Mouse (Mus musculus) large intestine, adult 2 months (tissue): ENCODE measurements around the gene Ap1ar. TPM values are rescaled to one million over a fixed set of nuclear protein-coding genes. Genes with fewer than 3 reads are reported as not detected.

Experiments
- DNase-seq: peaks from one replicate; pipeline ENCODE4 v3.0.0-alpha.2; 2012; ENCODE audit warnings: low read depth, low spot score
- WGBS: fragments of 180-500 bp; shearing (Covaris S2); methylation state at CpG from one replicate; pipeline ENCODE4 v1.1.7; 2018; 5-methylcytosine and 5-hydroxymethylcytosine counted together
- polyA plus RNA-seq: library from polyadenylated mRNA; depleted of rRNA; stranded (reverse); fragments of >200 nt; gene quantifications from 2 replicates; pipeline ENCODE4 v1.2.3, GENCODE M21; 2012; rRNA removed

Ap1ar gene
- 28.0 and 38.9 TPM in 2 replicates for polyA plus RNA-seq

DNA sequence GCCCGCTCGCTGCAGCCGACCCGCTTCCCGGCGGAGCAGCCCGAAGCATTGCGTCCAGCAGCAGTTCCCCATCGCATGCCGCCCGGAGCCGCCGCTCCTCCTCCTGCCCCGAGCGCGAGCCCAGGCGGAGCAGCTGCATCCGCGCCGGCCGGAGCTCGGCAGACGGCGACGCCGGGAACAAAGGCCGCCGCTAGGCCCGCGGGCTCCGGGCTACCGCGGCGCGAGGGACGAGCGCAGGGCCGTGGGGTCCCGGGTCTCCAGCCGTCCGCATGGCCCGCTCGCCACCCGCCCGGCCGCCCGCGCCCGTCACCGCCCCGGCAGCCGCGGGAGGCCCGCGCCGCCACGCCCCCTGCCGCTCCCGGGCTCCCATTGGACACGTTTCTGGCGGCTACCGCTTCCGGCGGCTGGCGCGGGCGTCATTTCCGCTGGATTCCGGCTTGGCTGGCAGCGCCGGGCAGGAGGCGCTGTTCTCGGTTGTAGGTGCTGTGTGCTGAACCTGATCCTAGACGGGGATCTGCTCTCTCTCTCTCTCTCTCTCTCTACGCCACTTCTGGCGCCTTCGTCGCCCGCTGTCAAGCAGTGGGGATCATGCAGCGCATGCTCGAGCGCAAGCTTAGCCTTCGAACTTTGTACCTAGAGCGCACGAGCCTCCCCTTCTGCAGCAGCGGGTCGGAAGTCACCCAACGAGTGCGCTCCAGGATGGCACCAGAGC is at the start of gene Ap1ar:
Gene Ap1ar (minus strand): TSS at position 370 of the 712 bp plus-strand sequence.
- WGBS, result under 1% methylated on average over 88 of the region's 89 CpGs
- DNase-seq, result no peak

DNA sequence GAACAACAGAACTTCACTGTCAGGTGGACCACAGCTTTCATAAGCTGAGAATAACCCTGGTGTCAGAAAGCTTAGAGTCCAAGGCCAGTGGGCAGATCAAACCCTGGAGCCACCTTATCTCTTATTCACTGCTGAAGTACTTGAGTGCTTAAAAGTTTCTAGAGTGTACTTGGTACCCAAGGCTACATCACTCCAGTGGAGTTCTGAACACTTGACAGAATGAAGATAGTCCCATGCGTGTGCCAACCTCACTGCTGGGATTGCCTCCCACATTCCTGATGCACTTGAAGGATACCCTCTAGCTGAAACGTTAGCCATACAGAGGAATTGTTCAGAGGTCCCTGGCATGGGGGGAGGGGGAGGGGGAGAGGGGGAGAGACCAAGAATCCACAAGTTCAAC is 44.4 kb upstream of the Ap1ar start:
- no peak for DNase-seq
- 77% methylated on average over 2 of the region's 2 CpGs for WGBS

DNA sequence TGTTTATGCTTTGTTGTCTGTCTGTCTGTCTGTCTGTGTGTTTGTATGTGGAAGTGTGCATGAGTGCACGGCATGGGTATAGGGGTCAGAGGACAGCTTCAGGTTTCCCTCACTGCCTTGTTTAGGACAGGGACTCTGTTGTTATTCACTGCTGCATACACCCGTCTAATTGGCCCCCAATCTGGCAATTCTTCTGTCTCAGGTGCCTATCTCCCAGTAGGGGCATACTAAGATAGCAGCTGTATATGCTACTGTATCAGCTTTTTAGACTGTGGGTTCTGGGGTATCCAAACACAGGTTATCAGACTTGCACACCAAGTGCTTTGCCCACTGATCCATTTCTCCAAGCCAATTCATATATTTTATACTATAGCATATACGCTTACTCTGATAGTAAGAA is 42.6 kb upstream of the Ap1ar start:
- no peak for DNase-seq
- 86% methylated on average over 3 of the region's 3 CpGs for WGBS

DNA sequence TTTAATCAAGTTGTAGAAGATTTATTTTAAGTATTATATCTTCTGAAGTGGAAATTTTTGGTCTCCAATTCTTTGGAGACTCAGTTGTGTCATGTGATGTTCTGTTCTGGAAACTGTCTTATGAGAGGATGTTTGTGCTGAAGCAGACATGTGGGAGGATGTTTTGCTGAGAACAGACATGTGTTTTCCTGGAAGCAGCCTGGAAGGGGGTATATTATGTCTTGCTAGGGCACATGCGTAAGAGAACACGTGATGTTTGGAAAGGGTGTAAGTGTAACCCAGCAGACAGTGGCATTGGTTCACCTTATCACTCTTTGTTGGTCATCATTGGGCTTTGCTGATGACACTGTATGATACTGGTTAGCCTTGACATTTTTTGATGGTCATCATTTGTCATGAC is 38.2 kb upstream of the Ap1ar start:
- DNase-seq, result no peak
- 86% methylated on average over 2 of the region's 2 CpGs for WGBS

DNA sequence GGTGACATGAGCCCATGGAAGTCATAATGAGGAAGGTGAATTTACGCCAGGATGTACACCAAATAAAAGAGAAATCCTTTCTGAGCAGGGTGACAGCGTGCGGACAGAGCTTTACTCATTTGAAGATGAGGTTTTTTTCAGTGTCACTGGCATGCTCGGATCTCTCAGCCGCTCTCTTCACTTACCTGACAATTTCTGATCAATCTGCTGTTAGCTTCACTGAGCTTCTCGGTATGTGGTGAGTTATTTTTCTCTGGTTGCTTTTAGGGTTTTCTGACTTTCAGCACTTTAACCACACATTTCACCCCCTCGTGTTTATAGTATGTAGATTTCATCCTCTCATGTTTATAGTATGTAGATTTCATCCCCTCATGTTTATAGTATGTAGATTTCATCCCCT is 37.7 kb upstream of the Ap1ar start:
- DNase-seq, result no peak
- WGBS, result 75% methylated on average over 7 of the region's 7 CpGs

DNA sequence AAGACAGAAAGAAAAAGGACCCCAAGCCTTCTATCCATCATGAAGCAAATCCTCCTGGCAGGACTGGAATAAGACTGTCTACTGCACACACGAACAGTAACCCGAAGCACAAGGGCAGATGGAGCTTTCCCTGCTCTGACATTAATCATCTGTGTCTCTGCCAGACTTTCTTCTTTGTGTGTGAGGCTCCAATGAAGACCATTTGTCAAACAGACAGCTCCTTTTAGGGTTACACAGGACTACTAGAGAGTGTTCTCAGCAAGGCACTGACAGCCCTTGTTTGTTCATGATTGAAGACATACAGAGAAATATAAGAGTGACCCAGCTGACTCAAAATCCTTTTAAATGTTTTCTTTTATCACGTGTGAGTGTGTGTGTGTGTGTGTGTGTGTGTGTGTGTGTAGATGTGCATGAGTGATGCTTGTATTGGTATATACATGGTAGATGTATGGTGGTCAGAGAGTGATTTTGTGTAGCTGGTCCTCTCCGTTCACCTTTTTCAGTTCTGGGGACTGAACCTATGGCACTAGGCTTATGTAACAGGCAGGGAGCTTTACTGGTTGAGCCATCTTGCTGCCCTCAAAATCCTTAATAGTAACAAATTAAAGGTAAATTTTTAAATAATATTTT is 37.0 kb upstream of the Ap1ar start:
- DNase-seq, result no peak
- WGBS, result 58% methylated on average over 4 of the region's 4 CpGs

DNA sequence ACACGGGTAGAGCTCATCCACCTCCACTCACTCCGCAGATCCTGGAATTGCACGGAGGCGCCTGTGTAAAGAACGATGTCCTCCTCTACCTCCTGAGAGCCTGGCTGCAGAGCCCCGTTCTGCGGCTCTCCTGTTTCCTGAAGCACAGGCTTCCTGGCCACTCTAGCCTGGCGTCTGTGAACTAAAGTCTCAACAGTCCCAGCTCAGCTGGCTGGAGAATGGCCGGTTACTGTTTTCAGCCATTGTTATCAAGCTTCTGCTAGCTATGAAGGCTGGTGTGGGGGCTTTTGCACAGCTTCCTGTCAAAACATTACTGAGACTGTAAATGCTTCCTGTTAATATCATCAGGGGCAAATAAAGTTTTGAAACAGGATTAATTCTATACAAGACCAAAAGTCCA is 34.3 kb upstream of the Ap1ar start:
- 83% methylated on average over 9 of the region's 9 CpGs for WGBS
- DNase-seq, result no peak

DNA sequence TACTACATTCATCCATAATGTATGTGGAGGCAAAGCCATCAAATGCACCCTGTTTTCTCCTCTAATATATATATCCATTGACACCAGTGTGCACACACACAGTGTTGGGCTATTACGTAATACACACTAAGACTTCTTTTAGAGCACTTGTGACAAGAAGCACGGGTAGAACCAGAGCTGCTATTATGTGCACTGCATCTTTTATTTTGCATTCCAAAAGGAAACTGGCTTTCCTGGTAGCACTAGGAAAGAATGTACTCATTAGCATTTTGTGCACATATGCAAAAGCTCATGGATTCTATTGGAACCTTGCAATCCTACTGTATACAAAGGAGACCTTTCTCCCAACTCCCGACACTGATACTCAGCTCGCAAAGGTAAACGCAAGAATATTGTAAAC is 31.6 kb upstream of the Ap1ar start:
- DNase-seq, result no peak
- WGBS, result 59% methylated on average over 5 of the region's 5 CpGs

DNA sequence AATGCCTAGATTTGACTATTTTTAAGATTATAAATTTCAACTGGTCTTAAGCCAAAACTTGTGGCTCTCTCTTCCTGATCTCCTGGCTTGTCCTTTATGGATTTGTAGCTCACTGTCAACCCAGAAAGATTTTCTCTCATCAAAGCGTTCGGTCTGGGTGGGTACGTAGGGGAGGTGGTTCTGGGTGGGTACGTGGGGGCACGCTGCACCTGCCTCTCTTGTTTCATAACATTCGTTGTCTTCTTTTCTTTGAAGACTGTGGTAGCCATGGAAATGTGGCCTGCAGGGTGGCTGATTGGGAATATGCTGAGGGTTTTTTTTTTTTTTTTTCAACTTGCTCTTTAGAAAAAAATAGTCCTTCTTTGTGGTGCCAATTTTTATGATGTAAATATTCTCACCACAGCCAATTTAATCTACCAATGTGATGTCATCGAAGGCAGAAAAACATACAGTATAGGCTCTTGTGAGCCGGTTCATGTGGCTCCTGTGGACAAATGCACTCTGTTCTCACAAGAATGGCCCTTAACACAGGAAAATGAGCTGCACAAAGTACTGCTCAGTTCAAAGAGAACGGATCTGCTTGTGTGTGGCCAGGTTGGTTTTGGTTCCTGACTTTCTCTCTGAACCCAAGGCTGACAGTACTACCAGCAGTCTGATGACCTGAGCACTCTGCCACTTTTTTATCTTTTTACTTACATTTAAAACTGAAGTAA is 30.9 kb upstream of the Ap1ar start:
- no peak for DNase-seq
- 91% methylated on average over 9 of the region's 9 CpGs for WGBS

DNA sequence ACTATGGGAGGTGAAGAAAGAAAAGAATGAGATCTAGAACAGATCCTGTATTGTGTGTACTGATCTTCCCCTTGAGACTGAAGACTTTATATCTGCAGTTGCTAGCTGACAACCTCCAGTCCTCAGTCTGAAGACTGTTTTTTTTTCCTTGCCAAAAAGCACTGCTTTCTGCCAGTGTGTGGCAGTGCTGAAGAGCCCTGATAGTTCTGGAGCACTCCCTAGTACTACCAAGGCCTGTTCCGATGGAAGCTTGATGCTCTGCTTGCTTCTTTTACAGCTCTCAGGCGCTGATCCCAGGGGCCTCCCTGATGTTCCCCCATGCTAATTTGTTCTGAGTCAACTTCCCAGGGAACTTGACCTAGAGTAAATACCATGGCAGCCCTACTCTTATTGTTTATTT is 26.9 kb upstream of the Ap1ar start:
- no peak for DNase-seq
- WGBS, result 35% methylated on average over 2 of the region's 2 CpGs

DNA sequence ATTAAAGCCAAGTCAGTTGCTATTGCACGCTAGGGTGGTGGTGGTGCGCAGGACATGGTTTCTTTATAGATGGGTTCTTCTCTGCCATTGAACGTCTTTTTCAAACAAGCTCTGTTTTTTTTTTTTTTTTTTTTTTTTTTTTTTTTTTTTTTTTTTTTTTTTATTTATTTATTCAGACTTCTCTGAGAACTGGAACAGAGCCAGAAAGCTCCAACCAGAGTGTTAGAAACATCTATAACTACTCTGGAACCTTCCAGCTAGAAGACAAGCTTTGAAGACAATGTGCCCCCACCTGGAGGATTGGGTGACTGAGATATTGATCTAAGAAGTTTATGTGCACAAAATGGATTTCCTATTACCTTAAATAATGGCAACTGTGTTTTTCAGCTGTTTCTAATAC is 26.2 kb upstream of the Ap1ar start:
- DNase-seq, result no peak
- WGBS, result 48% methylated on average over 3 of the region's 3 CpGs

DNA sequence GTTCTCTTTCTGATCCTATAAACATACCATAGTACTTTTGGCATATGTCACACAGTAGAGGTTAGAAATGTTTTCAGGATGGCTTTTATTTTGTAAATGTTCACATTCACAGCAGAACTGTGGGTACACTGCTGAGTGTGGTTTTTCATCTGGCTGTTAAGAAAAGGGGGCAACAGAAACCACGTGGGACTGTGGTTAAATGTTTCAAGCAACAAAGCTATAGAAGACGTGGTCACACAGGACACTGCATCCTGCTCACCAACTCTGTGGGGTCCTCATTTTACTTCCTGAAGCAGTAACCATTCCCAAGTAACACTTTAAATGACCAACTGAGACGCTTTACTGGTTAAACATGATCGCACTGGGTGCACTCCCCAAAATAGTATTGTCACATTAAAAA is 25.2 kb upstream of the Ap1ar start:
- no peak for DNase-seq
- 76% methylated on average over 4 of the region's 4 CpGs for WGBS

DNA sequence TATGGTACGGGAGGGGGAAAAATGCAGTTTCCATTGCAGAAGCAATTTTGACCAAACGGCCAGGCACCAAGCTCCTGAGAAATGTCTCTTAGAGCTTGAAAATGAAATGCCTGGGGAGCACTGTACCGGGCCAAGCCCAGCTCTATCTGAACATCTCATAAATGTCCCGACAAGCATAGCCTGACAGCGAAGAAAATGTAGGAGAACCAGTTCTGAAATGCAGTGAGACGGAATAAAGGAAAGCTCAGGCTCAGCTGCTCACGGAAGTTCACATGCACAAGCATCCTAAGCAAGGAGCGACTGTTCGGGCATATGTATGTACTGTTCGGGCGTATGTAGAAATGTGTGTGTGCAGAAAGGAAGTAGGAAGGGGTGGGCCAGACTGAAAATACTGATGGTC is 24.0 kb upstream of the Ap1ar start:
- no peak for DNase-seq

DNA sequence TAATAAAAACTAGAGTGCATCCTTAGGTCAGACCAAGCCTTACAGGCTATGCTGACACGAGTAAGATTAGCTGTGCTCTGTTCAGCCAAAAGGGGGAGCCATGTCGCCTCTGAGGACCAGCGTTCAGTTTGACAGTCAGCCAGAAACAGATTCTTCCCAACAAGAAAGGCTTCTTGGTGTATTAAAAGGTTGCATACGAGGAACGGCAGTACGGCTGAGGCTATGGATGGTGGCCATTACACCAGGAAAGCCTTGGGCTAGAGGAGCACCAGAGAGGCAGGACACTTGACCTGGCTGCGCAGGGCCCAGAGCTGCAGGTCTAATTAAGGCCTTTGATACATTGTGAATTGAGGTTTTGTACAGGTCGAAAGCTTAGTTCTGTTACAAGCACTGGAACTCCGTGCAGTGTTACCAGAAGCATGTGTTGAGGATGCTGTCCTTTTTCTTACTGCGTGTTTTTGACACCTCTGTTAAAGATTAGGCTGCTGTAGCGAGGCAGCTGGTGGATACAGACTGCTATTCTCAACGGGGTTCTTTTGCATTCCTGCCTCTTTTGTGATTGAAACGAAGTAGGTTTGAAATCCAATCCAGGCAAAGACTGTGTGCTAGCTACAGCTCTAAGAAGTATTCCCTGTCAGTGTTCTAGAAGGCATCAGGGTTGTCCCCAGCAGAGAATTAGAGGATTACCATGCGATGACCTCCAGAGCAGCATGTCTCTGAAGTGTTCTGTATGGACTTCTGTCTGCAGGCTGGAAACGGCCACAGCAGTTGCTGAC is 16.3 kb upstream of the Ap1ar start:
- DNase-seq, result no peak
- 37% methylated on average over 15 of the region's 15 CpGs for WGBS

More for the DNA sequence above, 24.0 kb upstream of the Ap1ar start:
- 50% methylated on average over 11 of the region's 11 CpGs for WGBS

DNA sequence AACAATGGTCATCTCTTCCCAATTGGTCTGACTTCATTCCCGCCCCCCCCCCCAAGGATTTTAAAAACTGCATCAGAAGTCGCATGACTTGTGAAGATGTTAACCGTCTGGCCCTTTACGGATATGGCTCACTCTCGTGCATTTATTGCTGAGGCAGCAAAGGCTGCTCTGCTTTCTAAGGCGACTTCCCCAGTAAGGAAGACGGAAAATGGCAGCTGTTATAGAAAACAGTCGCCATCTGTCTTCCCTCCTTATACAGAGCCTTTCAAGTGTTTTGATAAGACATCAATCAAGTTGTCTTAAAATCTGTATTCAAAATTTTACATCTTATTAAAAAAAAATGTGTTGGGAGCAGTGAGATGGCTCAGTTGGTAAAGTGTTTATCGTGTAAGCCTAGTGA is 15.4 kb upstream of the Ap1ar start:
- WGBS, result 74% methylated on average over 9 of the region's 9 CpGs

DNA sequence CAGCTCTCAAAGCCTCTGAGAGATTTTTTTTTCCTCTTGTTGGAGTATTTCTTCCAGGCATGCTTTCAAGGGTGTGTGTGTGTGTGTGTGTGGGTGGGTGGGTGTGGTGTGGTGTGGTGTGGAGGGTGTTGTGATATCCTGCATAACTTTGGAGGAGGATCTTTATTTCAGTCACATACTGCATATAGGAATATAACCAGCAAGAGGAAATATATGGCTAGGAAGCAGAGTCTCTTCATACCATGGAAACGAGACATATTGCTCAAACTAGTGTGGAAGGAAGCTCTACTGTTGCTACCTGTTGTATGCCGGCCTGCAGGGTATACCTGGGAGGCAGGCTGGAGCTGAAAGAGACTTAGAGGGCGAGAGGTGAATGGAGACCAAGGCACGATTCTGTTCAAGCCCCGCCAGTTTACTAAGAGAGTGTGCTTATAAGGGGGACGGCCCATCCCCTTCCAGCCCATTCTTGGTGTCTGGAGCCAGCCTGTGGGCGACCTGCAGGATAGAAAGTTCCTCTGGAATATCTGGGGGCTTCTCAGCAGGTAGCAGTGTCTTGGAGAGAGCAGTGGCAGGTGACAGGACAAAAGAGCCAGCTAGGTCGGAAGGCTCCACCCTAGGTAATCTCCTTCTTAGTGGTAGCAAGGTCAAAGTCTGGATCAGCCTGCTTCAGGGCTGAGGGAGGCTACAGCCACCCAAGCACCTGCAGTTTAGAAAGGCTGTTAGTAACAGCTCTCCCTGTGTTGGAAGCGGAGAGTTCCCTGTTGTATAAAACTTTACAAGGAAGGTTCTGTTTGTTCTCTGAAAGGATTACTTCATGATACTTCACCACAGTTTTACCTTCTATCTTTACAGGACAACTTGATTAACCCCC is 13.7 kb upstream of the Ap1ar start:
- DNase-seq, result no peak
- 29% methylated on average over 9 of the region's 9 CpGs for WGBS

More for the DNA sequence above, 15.4 kb upstream of the Ap1ar start:
- DNase-seq, result no peak

DNA sequence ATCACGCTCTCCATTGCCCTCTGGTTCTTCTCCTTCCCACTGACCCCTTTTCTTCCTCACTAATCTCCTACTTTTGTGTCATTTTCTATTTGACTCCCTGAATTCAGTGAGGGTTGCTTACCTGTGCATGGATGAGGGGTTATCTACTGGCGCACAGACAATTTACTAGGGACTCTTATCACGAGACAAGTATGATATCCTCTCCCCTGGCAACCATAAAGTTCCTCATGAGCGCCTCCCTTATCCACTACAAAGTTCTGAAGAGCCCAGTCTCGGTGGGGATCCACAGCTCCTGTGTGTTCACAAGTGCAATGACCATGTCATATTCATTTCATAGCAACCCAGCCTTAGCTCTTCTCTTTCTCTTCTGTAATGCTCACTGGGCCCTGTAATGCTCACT is 12.6 kb upstream of the Ap1ar start:
- no peak for DNase-seq
- whole genome bisulfite sequencing, result 61% methylated on average over 5 of the region's 5 CpGs

DNA sequence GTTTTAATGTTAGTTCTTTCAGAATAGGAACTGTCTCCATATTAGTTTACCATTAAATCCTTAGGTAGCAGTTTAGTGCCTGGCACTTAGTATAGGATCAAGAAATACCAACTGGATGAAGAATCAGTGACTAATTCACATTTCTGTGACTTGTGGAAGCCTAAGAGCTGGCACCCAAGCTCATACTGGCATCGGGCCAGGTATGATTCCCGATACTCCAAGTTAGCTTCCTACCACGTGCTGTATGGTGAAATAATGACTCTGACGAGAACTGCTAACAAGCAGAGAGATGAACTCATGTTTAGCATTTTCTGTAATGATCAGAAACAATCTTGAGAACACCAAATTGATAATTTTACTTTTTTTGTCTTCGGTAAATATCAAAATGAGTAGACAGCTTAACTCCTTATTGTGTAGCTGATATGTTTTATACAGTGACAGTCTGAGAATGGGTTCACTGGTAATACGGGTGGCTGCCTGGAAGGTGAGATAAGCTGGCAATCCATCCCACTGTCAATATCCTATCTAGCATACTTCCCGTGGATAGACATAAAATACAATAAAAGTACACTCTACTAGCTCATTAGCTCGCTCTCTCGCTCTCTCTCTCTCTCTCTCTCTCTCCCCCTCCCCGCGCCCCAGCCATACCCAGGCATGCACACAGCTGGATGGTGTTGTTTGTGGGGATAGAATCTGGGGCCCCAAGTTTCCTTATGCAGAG is 10.9 kb upstream of the Ap1ar start:
- 52% methylated on average over 11 of the region's 11 CpGs for WGBS
- no peak for DNase-seq

DNA sequence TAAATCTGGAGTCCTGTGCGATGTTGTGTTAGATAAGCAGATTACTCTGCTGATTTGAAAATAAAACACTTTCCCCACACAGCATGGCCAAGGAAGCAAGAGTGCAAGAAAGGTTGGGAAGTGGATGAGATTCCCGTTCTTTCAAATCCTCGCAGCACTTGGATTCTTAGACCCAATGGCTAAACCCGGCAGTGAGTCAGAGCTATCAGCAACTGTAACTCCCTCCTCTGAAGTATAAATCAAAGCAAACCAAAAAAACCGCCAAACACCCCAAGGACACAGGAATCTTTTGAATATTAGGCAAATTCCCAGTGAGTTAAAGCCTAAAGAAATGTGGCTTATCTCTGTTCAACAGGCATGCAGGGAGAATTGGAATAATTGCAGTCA is 6.6 kb upstream of the Ap1ar start:
- WGBS, result 71% methylated on average over 5 of the region's 5 CpGs
- DNase-seq, result no peak
